Mouse (Mus musculus) hindbrain, embryonic 14.5 days (tissue): ENCODE measurements around the gene Agpat3. TPM values are rescaled to one million over a fixed set of nuclear protein-coding genes. Genes with fewer than 3 reads are reported as not detected.

Experiments used
- ATAC-seq: fragments of 200-750 bp; cut with Nextera tagmentation; 2 replicates; pipeline ENCODE4 v1.8.0; 2017; ENCODE audit warnings: moderate number of reproducible peaks, mild to moderate bottlenecking, moderate TSS enrichment, moderate library complexity; ENCODE audit not compliant: low FRiP score
- DNase-seq: peaks from one replicate; pipeline ENCODE4 v3.0.0-alpha.2; 2015; ENCODE audit warnings: low spot score
- H3K27ac ChIP-seq: fragments of 300-500 bp; sonication (generic); 2 replicates; pipeline ENCODE4 v1.5.1; 2014; ENCODE audit warnings: mild to moderate bottlenecking, moderate library complexity
- H3K27me3 ChIP-seq: fragments of 300-500 bp; sonication (generic); 2 replicates; pipeline ENCODE4 v1.6.1; 2014; ENCODE audit warnings: mild to moderate bottlenecking, low read length, mixed read lengths; ENCODE audit not compliant: control insufficient read depth, insufficient read depth
- H3K36me3 ChIP-seq: fragments of 300-500 bp; sonication (generic); replicated peaks from 2 replicates; pipeline ENCODE4 v1.6.1; 2014; ENCODE audit not compliant: control insufficient read depth, insufficient read depth
- H3K4me1 ChIP-seq: fragments of 300-500 bp; sonication (generic); replicated peaks from 2 replicates; pipeline ENCODE4 v1.6.1; 2014; ENCODE audit warnings: antibody characterized with exemption, low read length, mixed read lengths; ENCODE audit not compliant: control insufficient read depth, insufficient read depth
- H3K4me2 ChIP-seq: fragments of 300-500 bp; sonication (generic); replicated peaks from 2 replicates; pipeline ENCODE4 v1.6.1; 2014; ENCODE audit warnings: mild to moderate bottlenecking, moderate library complexity
- H3K4me3 ChIP-seq: fragments of 300-500 bp; sonication (generic); replicated peaks from 2 replicates; pipeline ENCODE4 v1.5.1; 2014; ENCODE audit warnings: mild to moderate bottlenecking, low read length
- H3K9ac ChIP-seq: fragments of 300-500 bp; sonication (generic); 2 replicates; pipeline ENCODE4 v1.6.1; 2014
- H3K9me3 ChIP-seq: fragments of 300-500 bp; sonication (generic); 2 replicates; pipeline ENCODE4 v1.6.1; 2016; ENCODE audit warnings: low read length; ENCODE audit not compliant: control insufficient read depth
- WGBS: fragments of 180-500 bp; shearing (Covaris S2); extraction: QIAGEN DNeasy Blood & Tissue Kit; methylation state at CpG from one replicate; pipeline ENCODE4 v1.1.7; 2014; 5-methylcytosine and 5-hydroxymethylcytosine counted together
- polyA plus RNA-seq: library from polyadenylated mRNA; unstranded; fragments of >200 nt; fragmentation: Nextera tagmentation; extraction: Ambion mirVana; gene quantifications from 2 replicates; pipeline ENCODE4 v1.2.1, GENCODE M21; 2014

Agpat3 gene
- polyA plus RNA-seq, 1 experiment from 2014 or later, result 80.3 TPM

DNA sequence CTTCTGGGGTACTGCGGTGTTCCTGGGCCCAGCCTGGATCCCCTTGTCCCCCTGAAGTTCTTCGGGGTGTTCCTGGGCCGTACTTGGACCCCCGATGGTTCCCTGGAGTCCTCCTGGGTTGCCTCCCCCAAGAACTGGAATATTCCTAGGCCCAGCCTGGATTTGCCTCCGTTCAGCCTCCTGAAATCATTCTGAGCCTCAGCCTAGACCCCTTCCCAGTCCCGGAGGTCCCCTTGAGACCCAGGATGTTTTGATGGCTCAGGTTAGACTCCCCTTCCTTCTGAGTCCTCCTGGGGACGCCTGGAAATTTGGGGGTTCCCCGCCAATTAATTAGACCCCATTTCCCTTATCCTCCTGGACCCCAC is 359 bp upstream of the Agpat3 start:
- H3K4me1 ChIP-seq, result peaks cover 24% of the 10 kb centered on the region
- peak; percentile 31 for ATAC-seq
- peak overlapping the region; percentile 68 for H3K27ac ChIP-seq

DNA sequence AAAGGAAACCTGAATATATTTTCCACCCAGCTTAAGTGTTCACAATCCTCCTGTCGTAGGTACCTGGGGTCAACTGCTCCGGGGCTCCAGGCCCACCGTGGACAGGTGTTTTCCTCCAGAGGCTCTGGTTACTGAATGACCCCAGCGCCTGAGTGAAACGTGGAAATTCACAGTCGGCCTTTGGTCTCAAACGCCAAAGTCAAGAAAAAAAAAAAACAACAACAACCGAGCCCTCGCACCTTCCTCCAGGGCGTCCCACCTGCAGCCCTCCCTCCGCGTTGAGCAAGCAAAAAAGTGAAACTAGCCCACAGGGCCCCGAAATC is 764 bp downstream of the Agpat3 start:
- Histone ChIP-seq H3K36me3 (no peaks in the 10 kb centered on the region), H3K9ac (peak overlapping the region; percentile 99), H3K4me1 (peaks cover 24% of the 10 kb centered on the region), H3K27me3 (no peaks in the 10 kb centered on the region), H3K4me2 (peak overlapping the region; percentile 92), H3K27ac (peak overlapping the region; percentile 68), H3K4me3 (peak overlapping the region; percentile 82), H3K9me3 (no peaks in the 10 kb centered on the region)
- ATAC-seq (no peak), DNase-seq (no peak)
- WGBS, result 1% methylated on average over 13 of the region's 13 CpGs

More for the DNA sequence above, 359 bp upstream of the Agpat3 start:
- Histone ChIP-seq H3K9me3 (no peaks in the 10 kb centered on the region), H3K27me3 (no peaks in the 10 kb centered on the region), H3K36me3 (no peaks in the 10 kb centered on the region), H3K4me2 (peak overlapping the region; percentile 92), H3K4me3 (peak overlapping the region; percentile 82), H3K9ac (peak overlapping the region; percentile 99)
- DNase-seq, result no peak
- WGBS, result 20% methylated on average over 8 of the region's 8 CpGs

- Histone ChIP-seq H3K27ac (no peak overlapping the region), H3K9me3 (no peaks in the 10 kb centered on the region), H3K9ac (peak overlapping the region; percentile 99), H3K27me3 (no peaks in the 10 kb centered on the region), H3K4me1 (peaks cover 24% of the 10 kb centered on the region), H3K36me3 (no peaks in the 10 kb centered on the region), H3K4me2 (peak overlapping the region; percentile 92), H3K4me3 (peak overlapping the region; percentile 82)
- 33% methylated on average over 6 of the region's 6 CpGs for WGBS
- DNase-seq (no peak), ATAC-seq (no peak)
Observed at GRCm38 (mm10) chr10:78350796-78351556, 1.3 kb downstream of the Agpat3 start.

- no peak overlapping the region for H3K9ac ChIP-seq
- no peak overlapping the region for H3K4me3 ChIP-seq
- no peak overlapping the region for H3K27ac ChIP-seq
- H3K4me1 ChIP-seq, result peaks cover 24% of the 10 kb centered on the region
- H3K36me3 ChIP-seq, result no peaks in the 10 kb centered on the region
- H3K27me3 ChIP-seq, result no peaks in the 10 kb centered on the region
- H3K4me2 ChIP-seq, result peak overlapping the region; percentile 92
- H3K9me3 ChIP-seq, result no peaks in the 10 kb centered on the region
- WGBS, result 46% methylated on average over 15 of the region's 15 CpGs
- no peak for ATAC-seq
- DNase-seq, result no peak
Observed at GRCm38 (mm10) chr10:78349464-78350165, 2.7 kb downstream of the Agpat3 start.

GRCm38 (mm10) chr10:78348211-78348610 is 4.1 kb downstream of the Agpat3 start:
- Histone ChIP-seq H3K27me3 (no peaks in the 10 kb centered on the region), H3K4me1 (peaks cover 24% of the 10 kb centered on the region), H3K9me3 (no peaks in the 10 kb centered on the region), H3K4me3 (no peak overlapping the region), H3K9ac (no peak overlapping the region), H3K4me2 (no peak overlapping the region), H3K36me3 (no peaks in the 10 kb centered on the region), H3K27ac (no peak overlapping the region)
- no peak for DNase-seq
- no peak for ATAC-seq
- WGBS, result 93% methylated on average over 5 of the region's 5 CpGs

- Histone ChIP-seq H3K9me3 (no peaks in the 10 kb centered on the region), H3K27ac (no peak overlapping the region), H3K4me3 (no peak overlapping the region), H3K36me3 (0 out of 2 replicates have a peak, but pooled peaks cover 3% of the 10 kb centered on the region), H3K27me3 (no peaks in the 10 kb centered on the region), H3K4me1 (peaks cover 19% of the 10 kb centered on the region), H3K9ac (no peak overlapping the region), H3K4me2 (no peak overlapping the region)
- ATAC-seq (no peak), DNase-seq (no peak)
- 66% methylated on average over 6 of the region's 6 CpGs for WGBS
Observed at GRCm38 (mm10) chr10:78347486-78347885, 4.8 kb downstream of the Agpat3 start.

DNA sequence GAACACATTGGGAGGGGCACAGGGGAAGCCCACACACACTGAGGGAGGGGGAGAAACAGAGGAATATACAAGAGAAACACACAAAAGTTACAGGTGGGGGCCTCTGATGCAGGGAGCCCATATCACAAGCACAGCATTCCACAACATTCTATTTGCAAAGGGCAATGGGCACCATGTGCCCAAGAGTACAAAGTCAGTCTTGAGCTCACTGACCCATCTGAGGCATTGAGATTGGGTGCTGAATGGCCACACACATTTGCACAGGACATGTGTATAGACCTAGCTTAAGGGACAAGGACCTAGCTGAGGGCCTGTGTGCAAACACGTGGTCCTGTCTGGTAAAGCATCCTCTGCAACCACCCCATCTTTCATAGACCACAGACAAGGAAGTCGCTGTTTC is 6.8 kb downstream of the Agpat3 start:
- 98% methylated on average over 2 of the region's 2 CpGs for WGBS
- Histone ChIP-seq H3K4me3 (no peak overlapping the region), H3K9me3 (no peaks in the 10 kb centered on the region), H3K36me3 (0 out of 2 replicates have a peak, but pooled peaks cover 4% of the 10 kb centered on the region), H3K27ac (no peak overlapping the region), H3K4me1 (peaks cover 8% of the 10 kb centered on the region), H3K27me3 (no peaks in the 10 kb centered on the region), H3K4me2 (no peak overlapping the region), H3K9ac (no peak overlapping the region)
- no peak for DNase-seq
- no peak for ATAC-seq

- Histone ChIP-seq H3K27me3 (no peaks in the 10 kb centered on the region), H3K4me1 (no peaks in the 10 kb centered on the region), H3K36me3 (0 out of 2 replicates have a peak, but pooled peaks cover 4% of the 10 kb centered on the region), H3K27ac (no peak overlapping the region), H3K9ac (no peak overlapping the region), H3K9me3 (no peaks in the 10 kb centered on the region), H3K4me3 (no peak overlapping the region), H3K4me2 (no peak overlapping the region)
- 95% methylated on average over 1 of the region's 1 CpGs for WGBS
- DNase-seq (no peak), ATAC-seq (no peak)
Observed at GRCm38 (mm10) chr10:78342091-78342490, 10.2 kb downstream of the Agpat3 start.

- Histone ChIP-seq H3K27me3 (no peaks in the 10 kb centered on the region), H3K4me2 (no peak overlapping the region), H3K4me1 (no peaks in the 10 kb centered on the region), H3K9ac (no peak overlapping the region), H3K9me3 (no peaks in the 10 kb centered on the region), H3K4me3 (no peak overlapping the region), H3K36me3 (0 out of 2 replicates have a peak, but pooled peaks cover 4% of the 10 kb centered on the region), H3K27ac (no peak overlapping the region)
- ATAC-seq (no peak), DNase-seq (no peak)
- WGBS, result 74% methylated on average over 5 of the region's 5 CpGs
Observed at GRCm38 (mm10) chr10:78338180-78338579, 14.1 kb downstream of the Agpat3 start.
